In genomic region chr6:67158765-67159164, GRCm38 (mm10) we compare ENCODE assay signal across 8 mouse cellular contexts.
DNase-seq lines count a peak whose midpoint lies in the region; ATAC-seq lines count a peak whose summit lies in the region.

No protein-coding gene starts in this region.

- H3K4me1 ChIP-seq in lung, embryonic 16.5 days (replicated peaks; ENCODE audit: control insufficient read depth, insufficient read depth, low read length): no peaks in the 10 kb centered on the region

- H3K4me3 ChIP-seq in lung, embryonic 16.5 days (ENCODE audit: low read length): peak overlapping the region; percentile 21; the same call in 1 of the 2 replicates

- no peak overlapping the region for H3K27ac ChIP-seq in lung, embryonic 16.5 days (ENCODE audit: low read length)

- H3K4me2 ChIP-seq in lung, embryonic 16.5 days (ENCODE audit: low read depth, low read length): peak overlapping the region; percentile 37

- H3K9me3 ChIP-seq in lung, embryonic 16.5 days (ENCODE audit: control insufficient read depth, low read length): no peaks in the 10 kb centered on the region

- DNase-seq in MEL-GATA-1-ER (ENCODE audit: extremely low read depth, low read depth): peak; percentile 89
- DNase-seq in cerebellum, adult 9-10 months: peak; percentile 89
- peak; percentile 85 for DNase-seq in layer of hippocampus, adult 9-10 months (ENCODE audit: low spot score)
- DNase-seq in ovary, postnatal 10 days (ENCODE audit: low spot score): peak; percentile 56
- DNase-seq in thymus, postnatal 0 days (ENCODE audit: low spot score): peak; percentile 94

- no peaks in the 10 kb centered on the region for H3K27me3 ChIP-seq in lung, embryonic 16.5 days (ENCODE audit: control insufficient read depth, insufficient read depth, low read depth, low read length)

- under 1% methylated on average over 10 of the region's 10 CpGs for WGBS in lung, embryonic 16.5 days

- no peak overlapping the region for H3K9ac ChIP-seq in lung, embryonic 16.5 days (ENCODE audit: low read length)

- ATAC-seq in frontal cortex, adult (ENCODE audit: low TSS enrichment): peak; percentile 97
- peak; percentile 93 to 96 for ATAC-seq in hematopoietic stem cell, adult 5-6 weeks (replicated peaks in 1 of 2; ENCODE audit: insufficient read depth in 1 of 2, low FRiP score in 2 of 2, low TSS enrichment in 1 of 2, low read depth in 1 of 2, poor library complexity in 2 of 2, severe bottlenecking in 2 of 2)
- ATAC-seq in lung, embryonic 16.5 days (ENCODE audit: low read depth): peak; percentile 91

- H3K36me3 ChIP-seq in lung, embryonic 16.5 days (ENCODE audit: control insufficient read depth, insufficient read depth, low read length): no peaks in the 10 kb centered on the region
